Mouse (Mus musculus): Measurements from ENCODE around the gene Cgn. TPM values are rescaled to one million over a fixed set of nuclear protein-coding genes. Genes with fewer than 3 reads are reported as not detected.

Gene Cgn
- 11.2 and 14.1 TPM in 2 replicates for polyA plus RNA-seq (2015; fragmentation: Nextera tagmentation; extraction: Ambion mirVana)

- WGBS (ENCODE audit: insufficient replicate concordance), result under 1% methylated on average over 35 of the region's 35 CpGs
- peak; percentile 70 for ATAC-seq (ENCODE audit: insufficient read depth)
These were observed at the start of gene Cgn for GRCm38 (mm10) chr3:94786367-94786835. Cgn (minus strand) TSS chr3:94786492.

DNA sequence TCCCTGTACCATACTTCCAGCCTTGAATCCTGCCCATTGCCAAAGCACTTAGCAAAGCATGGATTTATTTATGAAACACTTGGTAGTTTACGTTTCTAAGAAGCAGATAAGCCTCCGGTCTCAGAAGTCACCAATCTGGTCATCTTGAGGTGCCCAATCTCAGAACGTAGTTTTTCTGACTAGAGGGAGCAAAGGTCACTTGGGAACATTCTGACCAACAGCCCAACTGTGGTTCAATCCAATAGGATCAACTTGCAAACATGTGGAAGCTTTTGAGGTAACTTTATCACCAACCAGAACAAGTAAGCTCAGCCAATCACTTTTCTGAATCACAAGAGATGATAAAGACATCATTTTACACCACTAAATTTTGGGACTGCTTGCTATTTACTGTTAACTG, 49.1 kb upstream of the Cgn start:
- Histone ChIP-seq H3K4me3 (replicated peaks) (no peak overlapping the region), H3K27ac (replicated peaks) (no peak overlapping the region), H3K9ac (no peak overlapping the region), H3K36me3 (replicated peaks) (no peaks in the 10 kb centered on the region), H3K4me2 (no peak overlapping the region), H3K27me3 (no peaks in the 10 kb centered on the region; the same call in 1 of the 2 replicates), H3K9me3 (replicated peaks) (no peaks in the 10 kb centered on the region), H3K4me1 (replicated peaks) (peaks cover 37% of the 10 kb centered on the region)
- 54% methylated on average over 3 of the region's 3 CpGs for WGBS (ENCODE audit: insufficient replicate concordance)
- ATAC-seq (ENCODE audit: insufficient read depth), result no peak

More at GRCm38 (mm10) chr3:94786367-94786835, at the start of gene Cgn:
- Histone ChIP-seq H3K9ac (peak within 1 kb of the TSS; percentile 20), H3K4me2 (peak within 1 kb of the TSS; percentile 81), H3K27ac (replicated peaks) (no peak within 1 kb of the TSS), H3K4me1 (replicated peaks) (peaks cover 16% of the 10 kb centered on the region), H3K4me3 (replicated peaks) (peak within 1 kb of the TSS; percentile 57), H3K27me3 (peaks cover 61% of the 10 kb centered on the region), H3K36me3 (replicated peaks) (no peaks in the 10 kb centered on the region), H3K9me3 (replicated peaks) (no peaks in the 10 kb centered on the region)

DNA sequence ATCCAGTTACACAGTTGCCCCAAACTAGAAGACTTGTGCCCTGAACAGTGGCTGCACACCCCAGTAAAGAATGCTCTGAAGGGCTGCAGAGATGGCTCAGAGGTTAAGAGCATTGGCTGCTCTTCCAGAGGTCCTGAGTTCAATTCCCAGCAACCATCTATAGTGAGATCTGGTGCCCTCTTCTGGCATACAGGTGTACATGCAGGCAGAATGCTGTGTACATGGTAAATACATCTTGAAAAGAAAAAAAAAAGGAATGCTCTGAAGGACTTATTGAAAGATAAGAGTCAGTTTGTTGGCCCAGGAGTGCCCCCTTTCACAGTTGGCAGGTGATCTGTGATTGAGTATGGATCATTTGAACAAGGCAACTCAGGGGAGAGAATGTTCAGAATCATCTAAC, 47.1 kb upstream of the Cgn start:
- Histone ChIP-seq H3K4me1 (replicated peaks) (peaks cover 20% of the 10 kb centered on the region), H3K27me3 (no peaks in the 10 kb centered on the region; the same call in 1 of the 2 replicates), H3K9me3 (replicated peaks) (no peaks in the 10 kb centered on the region), H3K4me2 (no peak overlapping the region), H3K9ac (no peak overlapping the region), H3K36me3 (replicated peaks) (no peaks in the 10 kb centered on the region), H3K4me3 (replicated peaks) (no peak overlapping the region), H3K27ac (replicated peaks) (no peak overlapping the region)
- ATAC-seq (ENCODE audit: insufficient read depth), result no peak

DNA sequence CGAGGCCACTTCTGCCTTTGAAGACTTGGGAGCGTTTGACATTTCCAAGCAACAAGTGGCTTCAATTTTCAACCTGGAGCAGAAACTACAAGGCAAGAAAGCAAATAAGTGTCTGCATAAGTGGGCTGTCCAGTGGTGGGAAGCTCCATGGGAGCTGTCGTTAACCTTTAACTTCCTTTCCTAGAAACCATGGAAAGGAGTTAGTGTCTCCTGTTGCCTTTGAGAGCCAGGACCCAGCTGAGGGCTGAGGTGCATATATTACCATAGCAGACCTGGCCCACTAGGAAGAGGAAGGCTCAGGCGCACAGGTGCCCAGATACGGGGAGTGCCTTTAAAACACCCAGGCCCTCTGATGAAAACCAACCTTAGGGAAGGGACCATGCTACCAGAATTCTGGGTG, 46.4 kb upstream of the Cgn start:
- 60% methylated on average over 5 of the region's 5 CpGs for WGBS (ENCODE audit: insufficient replicate concordance)
- Histone ChIP-seq H3K36me3 (replicated peaks) (no peaks in the 10 kb centered on the region), H3K4me3 (replicated peaks) (peak overlapping the region; percentile 25), H3K27ac (replicated peaks) (no peak overlapping the region), H3K9me3 (replicated peaks) (no peaks in the 10 kb centered on the region), H3K4me1 (replicated peaks) (peaks cover 16% of the 10 kb centered on the region), H3K9ac (no peak overlapping the region), H3K27me3 (no peaks in the 10 kb centered on the region; the same call in 1 of the 2 replicates), H3K4me2 (peak overlapping the region; percentile 55)
- no peak for ATAC-seq (ENCODE audit: insufficient read depth)

GRCm38 (mm10) chr3:94832100-94832499, 45.8 kb upstream of the Cgn start:
- H3K27me3 ChIP-seq, result no peaks in the 10 kb centered on the region; the same call in 1 of the 2 replicates
- H3K36me3 ChIP-seq (replicated peaks), result no peaks in the 10 kb centered on the region
- no peak overlapping the region for H3K27ac ChIP-seq (replicated peaks)
- H3K4me2 ChIP-seq, result peak overlapping the region; percentile 55
- no peaks in the 10 kb centered on the region for H3K9me3 ChIP-seq (replicated peaks)
- H3K4me1 ChIP-seq (replicated peaks), result peaks cover 16% of the 10 kb centered on the region
- 6% methylated on average over 9 of the region's 9 CpGs for WGBS (ENCODE audit: insufficient replicate concordance)
- ATAC-seq (ENCODE audit: insufficient read depth), result no peak
- H3K9ac ChIP-seq, result no peak overlapping the region
- H3K4me3 ChIP-seq (replicated peaks), result peak overlapping the region; percentile 25

GRCm38 (mm10) chr3:94824110-94824509, 37.8 kb upstream of the Cgn start:
- Histone ChIP-seq H3K36me3 (replicated peaks) (no peaks in the 10 kb centered on the region), H3K4me2 (no peak overlapping the region), H3K4me3 (replicated peaks) (no peak overlapping the region), H3K4me1 (replicated peaks) (peaks cover 8% of the 10 kb centered on the region), H3K27ac (replicated peaks) (no peak overlapping the region), H3K9ac (no peak overlapping the region), H3K9me3 (replicated peaks) (0 out of 2 replicates have a peak, but pooled peaks cover 3% of the 10 kb centered on the region), H3K27me3 (peaks cover 3% of the 10 kb centered on the region; the same call in 1 of the 2 replicates)
- 77% methylated on average over 3 of the region's 3 CpGs for WGBS (ENCODE audit: insufficient replicate concordance)
- no peak for ATAC-seq (ENCODE audit: insufficient read depth)

DNA sequence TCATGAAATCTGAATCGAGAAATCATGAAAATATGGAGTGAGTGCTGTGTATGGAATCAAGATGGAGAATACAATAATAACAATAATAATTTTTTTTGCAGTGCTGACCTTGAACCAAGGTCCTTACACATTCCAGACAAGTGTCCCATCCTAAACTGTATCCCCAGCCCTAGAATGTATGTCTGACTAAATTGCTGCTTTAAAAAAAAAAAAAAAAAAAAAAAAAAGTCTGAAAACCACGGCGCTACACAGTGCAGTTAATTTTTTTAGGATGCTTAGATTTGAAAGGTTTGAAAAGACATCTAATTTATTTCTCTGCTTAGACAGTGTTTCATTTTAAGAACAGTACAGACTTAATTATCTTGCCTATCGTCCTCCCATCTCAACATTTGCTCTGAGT, 35.8 kb upstream of the Cgn start:
- no peak for ATAC-seq (ENCODE audit: insufficient read depth)
- WGBS (ENCODE audit: insufficient replicate concordance), result 67% methylated on average over 4 of the region's 4 CpGs
- Histone ChIP-seq H3K9me3 (replicated peaks) (0 out of 2 replicates have a peak, but pooled peaks cover 3% of the 10 kb centered on the region), H3K36me3 (replicated peaks) (no peaks in the 10 kb centered on the region), H3K27me3 (peaks cover 3% of the 10 kb centered on the region; the same call in 1 of the 2 replicates), H3K4me2 (peak overlapping the region; percentile 79), H3K4me3 (replicated peaks) (peak overlapping the region; percentile 63; the same call in 1 of the 2 replicates), H3K4me1 (replicated peaks) (peaks cover 8% of the 10 kb centered on the region), H3K27ac (replicated peaks) (no peak overlapping the region), H3K9ac (no peak overlapping the region)

DNA sequence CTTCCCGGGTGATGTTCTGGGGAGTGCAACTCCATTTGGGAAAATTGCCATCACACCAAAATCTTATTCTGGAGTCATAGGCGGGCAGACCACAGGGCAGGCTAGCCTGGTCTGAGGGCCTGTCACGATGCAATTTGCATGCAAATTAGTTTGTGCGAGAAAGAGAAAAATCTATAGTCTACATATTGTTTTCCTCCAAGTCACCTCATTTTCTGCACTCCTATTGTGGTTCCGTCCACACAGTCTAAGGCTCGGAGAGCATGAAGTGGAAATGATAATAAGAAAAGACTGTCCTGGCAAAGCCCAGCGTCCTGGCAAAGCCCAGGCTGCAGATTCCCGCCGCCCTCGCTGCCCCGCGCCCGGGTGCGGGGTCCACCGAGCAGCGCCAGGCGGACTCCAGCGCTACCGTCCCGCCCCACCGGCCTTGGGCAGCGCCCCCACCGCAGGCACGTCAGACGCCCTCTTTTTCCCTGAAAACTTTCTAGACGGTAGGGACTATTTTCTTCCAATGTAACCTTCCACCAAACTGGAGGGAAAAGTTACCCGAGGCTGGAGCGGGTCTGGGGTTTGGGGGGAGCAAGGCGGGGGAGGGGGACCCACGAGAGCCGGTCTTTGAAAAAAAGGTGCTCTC, 34.8 kb upstream of the Cgn start:
- ATAC-seq (ENCODE audit: insufficient read depth), result 0 out of 2 replicates have a peak, but pooled peaks have one; percentile 22
- H3K27ac ChIP-seq (replicated peaks), result peak overlapping the region; percentile 41; the same call in 1 of the 2 replicates
- H3K36me3 ChIP-seq (replicated peaks), result no peaks in the 10 kb centered on the region
- peaks cover 8% of the 10 kb centered on the region for H3K4me1 ChIP-seq (replicated peaks)
- H3K4me3 ChIP-seq (replicated peaks), result peak overlapping the region; percentile 63
- peak overlapping the region; percentile 79 for H3K4me2 ChIP-seq
- peak overlapping the region; percentile 58 for H3K9ac ChIP-seq
- WGBS (ENCODE audit: insufficient replicate concordance), result 3% methylated on average over 31 of the region's 31 CpGs
- peaks cover 3% of the 10 kb centered on the region; the same call in 1 of the 2 replicates for H3K27me3 ChIP-seq
- 0 out of 2 replicates have a peak, but pooled peaks cover 3% of the 10 kb centered on the region for H3K9me3 ChIP-seq (replicated peaks)

DNA sequence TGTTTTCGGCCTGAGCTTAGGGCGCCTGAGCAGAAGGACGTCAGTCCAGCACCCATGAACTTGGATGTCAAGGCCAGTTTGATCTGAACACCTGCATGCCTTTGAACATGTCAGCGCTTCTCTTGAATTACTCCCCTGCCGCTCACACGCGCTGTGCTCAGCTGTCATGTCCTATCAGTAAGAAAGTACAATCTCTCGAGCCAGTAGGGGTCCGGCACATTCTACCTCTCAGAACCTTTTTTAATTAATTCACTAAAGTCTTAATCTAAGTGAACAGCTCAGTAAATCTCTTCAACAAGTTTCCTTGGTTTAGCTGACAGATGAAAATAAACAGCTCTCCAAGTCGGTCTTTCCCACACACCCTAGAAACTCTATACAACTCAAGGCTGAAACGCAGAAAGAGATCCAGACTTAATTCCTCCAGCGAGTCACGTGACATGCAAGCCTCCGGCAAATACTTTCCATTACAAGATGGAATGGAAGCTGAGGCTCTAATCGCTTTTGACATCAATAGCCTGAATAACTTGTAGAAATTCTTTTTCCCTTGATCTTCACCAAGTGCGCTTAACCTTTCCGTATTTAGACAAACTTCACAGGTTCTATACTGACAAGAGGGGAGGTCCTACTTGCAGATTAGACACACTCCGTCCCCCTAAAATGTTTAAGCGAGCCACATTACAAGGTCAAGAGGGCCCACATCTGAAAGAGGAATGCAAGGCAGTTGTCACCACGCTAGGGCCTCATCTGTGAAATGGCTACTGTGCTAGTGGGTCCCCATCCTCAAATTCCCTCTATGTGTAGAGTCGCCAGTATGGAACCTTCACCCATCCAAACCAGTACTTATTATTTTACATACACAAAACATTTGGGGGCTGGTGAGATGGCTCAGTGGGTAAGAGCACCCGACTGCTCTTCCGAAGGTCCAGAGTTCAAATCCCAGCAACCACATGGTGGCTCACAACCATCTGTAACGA, 33.4 kb upstream of the Cgn start:
- peaks cover 8% of the 10 kb centered on the region for H3K4me1 ChIP-seq (replicated peaks)
- whole genome bisulfite sequencing (ENCODE audit: insufficient replicate concordance), result 74% methylated on average over 24 of the region's 24 CpGs
- H3K27ac ChIP-seq (replicated peaks), result no peak overlapping the region
- no peak overlapping the region for H3K9ac ChIP-seq
- H3K9me3 ChIP-seq (replicated peaks), result 0 out of 2 replicates have a peak, but pooled peaks cover 3% of the 10 kb centered on the region
- ATAC-seq (ENCODE audit: insufficient read depth), result no peak
- no peak overlapping the region for H3K4me2 ChIP-seq
- H3K4me3 ChIP-seq (replicated peaks), result no peak overlapping the region
- H3K36me3 ChIP-seq (replicated peaks), result no peaks in the 10 kb centered on the region
- peaks cover 3% of the 10 kb centered on the region; the same call in 1 of the 2 replicates for H3K27me3 ChIP-seq

GRCm38 (mm10) chr3:94817731-94818130, 31.4 kb upstream of the Cgn start:
- Histone ChIP-seq H3K4me3 (replicated peaks) (no peak overlapping the region), H3K27me3 (peaks cover 3% of the 10 kb centered on the region; the same call in 1 of the 2 replicates), H3K27ac (replicated peaks) (no peak overlapping the region), H3K36me3 (replicated peaks) (no peaks in the 10 kb centered on the region), H3K9ac (no peak overlapping the region), H3K4me1 (replicated peaks) (peaks cover 8% of the 10 kb centered on the region), H3K4me2 (no peak overlapping the region), H3K9me3 (replicated peaks) (no peaks in the 10 kb centered on the region)
- no peak for ATAC-seq (ENCODE audit: insufficient read depth)
- 64% methylated on average over 2 of the region's 2 CpGs for WGBS (ENCODE audit: insufficient replicate concordance)

GRCm38 (mm10) chr3:94815603-94816002, 29.3 kb upstream of the Cgn start:
- H3K27ac ChIP-seq (replicated peaks), result no peak overlapping the region
- H3K9ac ChIP-seq, result no peak overlapping the region
- H3K4me2 ChIP-seq, result no peak overlapping the region
- no peaks in the 10 kb centered on the region for H3K36me3 ChIP-seq (replicated peaks)
- H3K4me1 ChIP-seq (replicated peaks), result 0 out of 2 replicates have a peak, but pooled peaks cover 9% of the 10 kb centered on the region
- no peaks in the 10 kb centered on the region for H3K9me3 ChIP-seq (replicated peaks)
- ATAC-seq (ENCODE audit: insufficient read depth), result no peak
- H3K4me3 ChIP-seq (replicated peaks), result no peak overlapping the region
- no peaks in the 10 kb centered on the region; the same call in 1 of the 2 replicates for H3K27me3 ChIP-seq
